Mouse (Mus musculus) C2C12 (cell line): ENCODE results near the gene Cyp17a1.

ENCODE experiments used
- CTCF ChIP-seq: IDR thresholded peaks from one replicate; pipeline ENCODE4 v1.5.1; 2011; ENCODE audit not compliant: control insufficient read depth, insufficient read depth, insufficient read length
- FOSL1 ChIP-seq: IDR thresholded peaks from one replicate; pipeline ENCODE4 v1.8.0; 2011; ENCODE audit warnings: mild to moderate bottlenecking, low read length; ENCODE audit not compliant: poor library complexity, insufficient read depth, severe bottlenecking
- MAX ChIP-seq: IDR thresholded peaks from one replicate; pipeline ENCODE4 v1.6.1; 2011; ENCODE audit warnings: mild to moderate bottlenecking, control low read depth
- MYOD1 ChIP-seq: IDR thresholded peaks from one replicate; pipeline ENCODE4 v1.6.1; 2011; ENCODE audit warnings: low read depth; ENCODE audit not compliant: control insufficient read depth, insufficient read length
- USF1 ChIP-seq: IDR thresholded peaks from one replicate; pipeline ENCODE4 v1.6.1; 2011; ENCODE audit warnings: low read depth, mild to moderate bottlenecking, control low read depth, moderate library complexity

- no peak for TF ChIP-seq FOSL1
- TF ChIP-seq CTCF, result no peak
- TF ChIP-seq MAX, result no peak
- no peak for TF ChIP-seq MYOD1
- no peak for TF ChIP-seq USF1
Measured at GRCm38 (mm10) chr19:46715016-46715415, 42.0 kb upstream of the Cyp17a1 start.
